Mouse (Mus musculus) adrenal gland, postnatal 10 days (tissue): ENCODE measurements around the gene Tap1. TPM values are rescaled to one million over a fixed set of nuclear protein-coding genes. Genes with fewer than 3 reads are reported as not detected.
A peak's percentile ranks its signal among the peaks of the same experiment; 100 is the strongest.

Experiments
- DNase-seq: peaks from one replicate; pipeline ENCODE4 v3.0.0; 2021; ENCODE audit warnings: mixed read lengths
- total RNA-seq, 2 experiments: library from RNA; stranded (reverse); gene quantifications; 2 replicates each; pipeline ENCODE4 v1.2.3; 2021

Gene Tap1
- total RNA-seq, 2 experiments from 2014 or later: 11.9 to 15.5 TPM

DNA sequence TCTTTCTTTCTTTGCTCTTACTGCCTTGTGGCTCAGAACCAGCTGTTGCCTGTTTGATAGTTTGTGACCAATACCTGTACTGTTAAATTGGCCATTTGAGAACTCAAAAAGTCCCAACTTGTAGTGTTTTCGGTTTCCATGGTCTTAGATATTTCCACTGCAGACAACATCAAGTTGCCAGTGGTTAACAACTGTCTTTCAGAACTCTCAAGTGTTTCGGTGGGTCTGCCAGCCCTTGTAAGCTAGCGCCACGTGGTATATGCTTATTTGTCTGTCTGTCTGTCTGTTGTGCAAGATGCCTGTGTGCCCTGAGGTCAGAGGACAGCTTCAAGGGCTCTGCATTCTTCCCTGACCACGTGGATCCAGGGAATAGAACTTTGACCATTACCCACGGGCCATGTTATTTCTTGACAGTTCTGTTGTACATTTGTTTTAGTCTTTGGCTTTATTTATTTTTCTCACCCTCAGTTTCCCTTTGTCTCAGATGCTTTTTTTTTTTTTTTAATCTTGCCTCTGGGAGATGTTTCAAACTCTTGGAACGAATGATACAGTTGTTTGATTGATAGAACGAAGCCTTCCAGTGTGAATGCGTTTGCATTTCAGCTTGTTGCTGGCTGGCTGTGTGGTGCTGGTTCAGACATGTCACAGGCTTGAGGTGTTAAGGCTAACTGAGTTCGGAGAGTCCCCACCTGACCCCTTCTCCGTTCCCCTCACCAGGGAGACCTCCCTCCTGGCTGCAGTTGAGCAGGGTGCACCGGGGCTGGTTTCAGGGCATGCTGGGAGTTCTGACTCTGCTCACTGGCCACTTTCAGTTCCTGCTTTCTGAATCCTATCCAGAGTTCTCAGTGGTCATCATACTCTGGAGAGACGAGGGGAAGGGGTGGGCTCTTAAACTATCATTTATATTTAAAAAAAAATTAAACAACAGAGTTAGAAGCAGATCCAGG is 7.2 kb upstream of the Tap1 start:
- no peak for DNase-seq

- DNase-seq: no peak
Observed at GRCm38 (mm10) chr17:34183564-34184219, 3.7 kb upstream of the Tap1 start.

- DNase-seq: no peak
Observed at GRCm38 (mm10) chr17:34185526-34185925, 1.8 kb upstream of the Tap1 start.

DNA sequence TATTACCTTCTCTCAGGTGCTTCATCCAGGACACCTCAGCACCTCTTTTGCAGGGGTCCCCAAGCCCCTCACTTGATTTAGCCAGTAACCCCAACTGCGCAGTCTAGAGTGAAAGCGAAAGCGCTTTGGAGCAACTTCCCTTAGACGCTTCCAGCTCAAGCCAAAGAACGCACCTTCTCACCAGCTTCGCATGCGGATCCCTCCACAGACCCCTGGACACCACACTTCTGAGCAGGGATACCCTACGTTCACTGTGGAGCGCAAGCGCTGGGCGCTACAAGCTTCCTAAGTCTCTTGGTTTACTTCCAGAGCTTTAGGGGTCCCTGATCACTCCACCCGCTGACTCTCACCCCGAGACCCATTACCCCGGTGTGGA is 480 bp upstream of the Tap1 start:
- DNase-seq: no peak

- peak; percentile 64 for DNase-seq
Observed at GRCm38 (mm10) chr17:34188010-34188409, 657 bp downstream of the Tap1 start.

- DNase-seq: no peak
Observed at GRCm38 (mm10) chr17:34188986-34189385, 1.6 kb downstream of the Tap1 start.

DNA sequence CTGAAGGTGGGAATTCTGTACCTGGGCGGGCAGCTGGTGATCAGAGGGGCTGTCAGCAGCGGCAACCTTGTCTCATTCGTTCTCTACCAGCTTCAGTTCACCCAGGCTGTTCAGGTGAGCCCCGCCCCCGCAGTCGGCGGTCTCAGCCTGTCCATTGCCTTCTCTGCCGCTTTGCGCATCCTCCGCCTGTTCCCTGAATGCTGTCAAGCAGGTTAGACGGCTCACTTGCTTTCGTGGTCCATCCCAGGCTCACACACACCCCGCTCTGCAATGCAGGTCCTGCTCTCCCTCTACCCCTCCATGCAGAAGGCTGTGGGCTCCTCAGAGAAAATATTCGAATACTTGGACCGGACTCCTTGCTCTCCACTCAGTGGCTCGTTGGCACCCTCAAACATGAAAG is 5.5 kb downstream of the Tap1 start:
- DNase-seq: no peak

DNA sequence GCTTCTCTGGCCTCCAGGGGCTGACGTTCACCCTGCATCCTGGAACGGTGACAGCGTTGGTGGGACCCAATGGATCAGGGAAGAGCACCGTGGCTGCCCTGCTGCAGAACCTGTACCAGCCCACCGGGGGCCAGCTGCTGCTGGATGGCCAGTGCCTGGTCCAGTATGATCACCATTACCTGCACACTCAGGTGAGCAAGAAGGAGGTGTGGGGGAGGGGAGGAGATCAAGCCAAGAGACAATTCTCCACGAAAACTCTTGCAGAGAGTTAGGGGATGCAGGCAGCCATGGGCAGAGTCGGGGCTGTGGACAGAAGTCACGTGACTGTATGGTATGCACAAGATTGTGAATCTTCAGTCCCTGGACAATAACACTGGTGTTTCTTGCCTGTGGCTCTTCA is 6.1 kb downstream of the Tap1 start:
- no peak for DNase-seq

- no peak for DNase-seq
Observed at GRCm38 (mm10) chr17:34194723-34195122, 7.4 kb downstream of the Tap1 start.

- DNase-seq: no peak
Observed at GRCm38 (mm10) chr17:34196491-34196890, 9.1 kb downstream of the Tap1 start.

- peak; percentile 94 for DNase-seq
Observed at GRCm38 (mm10) chr17:34196941-34197894, 9.9 kb downstream of the Tap1 start, which contains the start of gene Psmb8. Psmb8 (plus strand) TSS chr17:34197721.

DNA sequence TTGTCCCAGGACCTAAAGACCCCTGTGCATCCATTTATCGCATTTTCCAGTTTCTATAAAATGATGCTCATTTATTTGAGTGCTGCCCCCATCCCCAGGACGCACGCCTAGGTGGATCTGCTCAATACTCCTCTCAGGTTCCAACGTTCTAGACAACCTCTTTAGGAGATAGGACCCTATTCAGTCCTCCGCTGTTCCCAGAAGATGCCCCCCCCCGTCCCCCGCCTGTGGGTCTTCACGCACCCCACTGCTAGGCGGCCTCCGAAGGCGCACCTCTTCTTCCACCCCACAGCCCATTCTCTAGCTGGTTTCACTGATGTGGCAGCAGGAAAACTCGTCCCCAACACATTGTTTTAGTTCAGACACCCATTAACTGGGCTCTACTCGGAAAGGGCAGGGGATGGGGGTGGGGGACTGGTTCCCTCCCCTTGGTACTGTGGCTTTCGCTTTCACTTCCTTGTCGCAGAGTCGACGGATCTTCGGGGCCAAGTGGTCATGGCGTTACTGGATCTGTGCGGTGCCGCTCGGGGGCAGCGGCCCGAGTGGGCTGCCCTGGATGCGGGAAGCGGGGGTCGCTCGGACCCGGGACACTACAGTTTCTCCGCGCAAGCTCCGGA is 10.7 kb downstream of the Tap1 start:
- DNase-seq: peak; percentile 73

- no peak for DNase-seq
Observed at GRCm38 (mm10) chr17:34198521-34198912, 11.2 kb downstream of the Tap1 start.

- DNase-seq: no peak
Observed at GRCm38 (mm10) chr17:34199050-34199619, 11.8 kb downstream of the Tap1 start.

DNA sequence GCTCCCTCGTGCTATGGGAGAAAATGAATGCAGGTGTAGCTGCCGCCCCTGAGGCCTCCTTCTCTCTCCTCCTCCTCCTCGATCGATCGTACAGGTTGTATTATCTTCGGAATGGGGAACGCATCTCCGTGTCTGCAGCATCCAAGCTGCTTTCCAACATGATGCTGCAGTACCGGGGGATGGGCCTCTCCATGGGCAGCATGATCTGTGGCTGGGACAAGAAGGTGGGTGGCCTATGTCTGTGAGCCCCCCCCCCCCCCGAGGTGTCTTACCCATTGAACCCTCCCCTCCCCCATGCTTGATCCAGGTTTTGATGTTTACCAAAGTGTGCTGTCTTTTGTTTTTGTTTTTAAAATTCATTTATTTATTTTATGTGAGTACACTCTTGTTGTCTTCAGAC is 12.7 kb downstream of the Tap1 start:
- no peak for DNase-seq

GRCm38 (mm10) chr17:34200772-34201505 is 13.6 kb downstream of the Tap1 start:
- DNase-seq: no peak

DNA sequence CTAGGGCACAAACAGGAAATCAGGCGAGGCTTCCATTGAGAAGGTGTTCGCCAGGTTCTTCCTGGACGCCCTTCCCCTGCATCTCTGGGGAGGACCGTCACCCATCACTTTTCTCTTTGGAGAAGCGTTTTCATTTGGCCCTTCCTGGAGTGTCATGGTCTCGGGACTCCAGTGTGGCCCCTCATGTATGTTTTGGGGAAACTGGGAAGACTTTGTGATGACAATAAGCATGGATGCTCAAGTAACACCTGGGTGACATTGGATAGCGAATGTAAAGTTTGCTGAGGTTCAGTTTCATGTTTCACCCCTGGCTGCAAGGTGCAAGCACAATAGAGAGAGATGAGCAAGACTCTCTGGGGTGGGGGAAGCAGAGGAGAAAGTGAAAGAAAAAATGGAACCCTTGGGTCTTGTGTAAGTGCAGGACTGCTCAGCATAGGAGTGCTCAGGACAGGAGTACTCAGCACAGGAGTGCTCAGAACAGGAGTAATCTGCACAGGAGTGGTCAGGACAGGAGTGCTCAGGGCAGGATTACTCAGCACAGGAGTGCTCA is 14.2 kb downstream of the Tap1 start:
- no peak for DNase-seq

GRCm38 (mm10) chr17:34202760-34203442 is 15.5 kb downstream of the Tap1 start:
- no peak for DNase-seq

DNA sequence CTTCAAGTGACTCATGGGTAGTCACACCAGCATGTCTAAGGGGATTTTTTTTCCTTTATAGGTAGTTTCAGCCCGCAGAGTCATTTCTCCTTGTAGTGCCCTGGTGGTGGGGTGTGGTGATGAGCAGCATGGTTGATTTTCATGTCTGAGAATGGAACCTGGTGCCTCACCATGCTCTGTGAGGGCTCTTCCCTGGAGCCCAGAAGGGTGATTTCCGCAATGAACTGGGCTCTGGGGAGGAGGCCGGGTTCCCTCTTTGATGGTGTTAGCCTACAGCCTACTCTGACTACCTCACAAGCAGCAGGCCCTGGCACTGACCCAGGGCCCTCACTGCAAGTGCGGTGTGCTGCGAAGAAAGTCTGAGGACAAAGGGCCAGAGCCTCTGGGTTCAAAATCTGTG is 16.1 kb downstream of the Tap1 start, which contains the start of gene Tap2:
Gene Tap2, plus strand, starts transcription at position 84 of the 400 bp plus-strand sequence.
- peak; percentile 35 for DNase-seq
